Mouse (Mus musculus) lung, postnatal 0 days (tissue): ENCODE measurements around the gene Lars2.

ENCODE experiments used
- CTCF ChIP-seq: IDR thresholded peaks from 2 replicates; pipeline ENCODE4 v1.5.1; 2016; ENCODE audit warnings: antibody characterized with exemption, mild to moderate bottlenecking
- EP300 ChIP-seq: IDR thresholded peaks from 2 replicates; pipeline ENCODE4 v1.6.1; 2016; ENCODE audit warnings: antibody characterized with exemption, mild to moderate bottlenecking, control low read depth

- TF ChIP-seq CTCF, result peak; percentile 48
- TF ChIP-seq EP300, result peak; percentile 93
Observed at GRCm38 (mm10) chr9:123506270-123507146, 139.8 kb downstream of the Lars2 start.
